Mouse (Mus musculus) cerebellum, postnatal 25 days (tissue): ENCODE measurements around the gene Zp2.

Source experiments
- DNase-seq, 2 experiments: peaks; one replicate each; pipeline ENCODE4 v3.0.0; 2021; ENCODE audit warnings: mixed read lengths in 2 of 2

Gene Zp2

GRCm38 (mm10) chr7:120145191-120145590 lies at the start of gene Zp2:
Gene Zp2 (minus strand): TSS chr7:120145291.
- no peak for DNase-seq

GRCm38 (mm10) chr7:120192816-120193215 lies 47.7 kb upstream of the Zp2 start:
- DNase-seq, result no peak

GRCm38 (mm10) chr7:120192207-120192606 lies 47.1 kb upstream of the Zp2 start:
- peak; percentile 22 to 58 for DNase-seq

- DNase-seq, result peak; percentile 41 to 54
These were observed 45.1 kb upstream of the Zp2 start for GRCm38 (mm10) chr7:120190150-120190665.

GRCm38 (mm10) chr7:120189369-120190149 lies 44.5 kb upstream of the Zp2 start:
- peak; percentile 36 to 47 for DNase-seq

GRCm38 (mm10) chr7:120188946-120189345 lies 43.9 kb upstream of the Zp2 start:
- DNase-seq, result no peak

GRCm38 (mm10) chr7:120182891-120183290 lies 37.8 kb upstream of the Zp2 start:
- DNase-seq, result no peak

- peak in 1 of 2 experiments; percentile 37 for DNase-seq
These were observed 36.5 kb upstream of the Zp2 start for GRCm38 (mm10) chr7:120181401-120182230.

- no peak for DNase-seq
These were observed 35.5 kb upstream of the Zp2 start for GRCm38 (mm10) chr7:120180547-120180946.

- DNase-seq, result no peak
These were observed 33.8 kb upstream of the Zp2 start for GRCm38 (mm10) chr7:120178935-120179334.

GRCm38 (mm10) chr7:120177611-120178010 lies 32.5 kb upstream of the Zp2 start:
- DNase-seq, result no peak

GRCm38 (mm10) chr7:120174723-120175504 lies 29.8 kb upstream of the Zp2 start:
- no peak for DNase-seq

GRCm38 (mm10) chr7:120173603-120174244 lies 28.6 kb upstream of the Zp2 start, which contains the start of gene Anks4b:
Gene Anks4b (plus strand): TSS chr7:120173858.
- no peak for DNase-seq

GRCm38 (mm10) chr7:120172188-120172700 lies 27.2 kb upstream of the Zp2 start:
- no peak for DNase-seq

GRCm38 (mm10) chr7:120163581-120164251 lies 18.6 kb upstream of the Zp2 start:
- DNase-seq, result peak in 1 of 2 experiments; percentile 13

GRCm38 (mm10) chr7:120158121-120158613 lies 13.1 kb upstream of the Zp2 start:
- DNase-seq, result no peak

GRCm38 (mm10) chr7:120157575-120158061 lies 12.5 kb upstream of the Zp2 start:
- DNase-seq, result no peak

GRCm38 (mm10) chr7:120156841-120157409 lies 11.8 kb upstream of the Zp2 start:
- DNase-seq, result no peak

GRCm38 (mm10) chr7:120150898-120151297 lies 5.8 kb upstream of the Zp2 start:
- DNase-seq, result no peak

- DNase-seq, result no peak
These were observed 5.2 kb upstream of the Zp2 start for GRCm38 (mm10) chr7:120150257-120150656.

- no peak for DNase-seq
These were observed 2.3 kb downstream of the Zp2 start for GRCm38 (mm10) chr7:120142743-120143142.
